Mouse (Mus musculus): ENCODE results near the gene Cd200. TPM values are rescaled to one million over a fixed set of nuclear protein-coding genes. Genes with fewer than 3 reads are reported as not detected.

Gene Cd200
- polyA plus RNA-seq, 1 experiment from 2014 or later: 52.9 TPM

DNA sequence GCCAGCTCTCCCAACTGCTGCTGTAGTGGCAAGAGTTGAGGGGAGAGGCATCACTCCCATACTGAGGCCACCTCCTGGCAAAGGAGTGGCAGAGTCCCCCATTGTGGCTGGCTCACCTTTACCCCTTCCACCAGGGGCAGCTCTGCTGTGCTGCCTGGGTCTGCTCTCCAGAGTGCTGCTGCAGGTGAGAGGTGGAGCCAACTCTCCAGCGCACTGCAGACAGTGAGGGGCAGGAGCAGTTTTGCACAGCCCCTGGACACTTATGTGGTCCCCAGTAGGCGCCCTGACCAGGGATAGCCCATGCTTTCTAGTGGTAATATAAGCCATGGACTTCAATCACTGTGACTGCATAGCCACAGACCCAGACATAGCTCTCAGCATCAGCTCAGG lies 74.5 kb downstream of the Cd200 start:
- 84% methylated on average over 2 of the region's 2 CpGs for WGBS

GRCm38 (mm10) chr16:45333678-45334375 lies 75.0 kb downstream of the Cd200 start:
- H3K36me3 ChIP-seq (ENCODE audit: control insufficient read depth, insufficient read depth, low read length): no peaks in the 10 kb centered on the region
- no peak overlapping the region for H3K9ac ChIP-seq (ENCODE audit: low read depth, low read length)
- H3K27ac ChIP-seq (ENCODE audit: low read depth, low read length): no peak overlapping the region
- H3K4me3 ChIP-seq (ENCODE audit: low read depth, low read length): no peak overlapping the region
- no peaks in the 10 kb centered on the region for H3K4me1 ChIP-seq (replicated peaks; ENCODE audit: control insufficient read depth, insufficient read depth, low read length)
- H3K9me3 ChIP-seq (ENCODE audit: control insufficient read depth, low read length): no peaks in the 10 kb centered on the region
- H3K27me3 ChIP-seq (ENCODE audit: control insufficient read depth, insufficient read depth, low read length): no peaks in the 10 kb centered on the region
- WGBS: 90% methylated on average over 8 of the region's 8 CpGs
- H3K4me2 ChIP-seq (replicated peaks; ENCODE audit: low read depth, low read length): no peak overlapping the region
- DNase-seq (ENCODE audit: low spot score) (no peak), ATAC-seq (ENCODE audit: low FRiP score) (peak; percentile 27; the same call in 1 of the 2 replicates)

More for the DNA sequence above, 74.5 kb downstream of the Cd200 start:
- no peaks in the 10 kb centered on the region for H3K9me3 ChIP-seq (ENCODE audit: control insufficient read depth, low read length)
- H3K27me3 ChIP-seq (ENCODE audit: control insufficient read depth, insufficient read depth, low read length): no peaks in the 10 kb centered on the region
- no peak overlapping the region for H3K9ac ChIP-seq (ENCODE audit: low read depth, low read length)
- DNase-seq (ENCODE audit: low spot score): no peak
- ATAC-seq (ENCODE audit: low FRiP score): no peak
- H3K27ac ChIP-seq (ENCODE audit: low read depth, low read length): no peak overlapping the region
- H3K36me3 ChIP-seq (ENCODE audit: control insufficient read depth, insufficient read depth, low read length): no peaks in the 10 kb centered on the region
- H3K4me2 ChIP-seq (replicated peaks; ENCODE audit: low read depth, low read length): no peak overlapping the region
- no peaks in the 10 kb centered on the region for H3K4me1 ChIP-seq (replicated peaks; ENCODE audit: control insufficient read depth, insufficient read depth, low read length)
- H3K4me3 ChIP-seq (ENCODE audit: low read depth, low read length): no peak overlapping the region

- 81% methylated on average over 8 of the region's 8 CpGs for WGBS
- no peak for DNase-seq (ENCODE audit: low spot score)
- Histone ChIP-seq H3K4me3 (ENCODE audit: low read depth, low read length) (no peak overlapping the region), H3K9me3 (ENCODE audit: control insufficient read depth, low read length) (no peaks in the 10 kb centered on the region), H3K4me2 (replicated peaks; ENCODE audit: low read depth, low read length) (no peak overlapping the region), H3K4me1 (replicated peaks; ENCODE audit: control insufficient read depth, insufficient read depth, low read length) (no peaks in the 10 kb centered on the region), H3K9ac (ENCODE audit: low read depth, low read length) (no peak overlapping the region), H3K27ac (ENCODE audit: low read depth, low read length) (no peak overlapping the region), H3K27me3 (ENCODE audit: control insufficient read depth, insufficient read depth, low read length) (no peaks in the 10 kb centered on the region), H3K36me3 (ENCODE audit: control insufficient read depth, insufficient read depth, low read length) (no peaks in the 10 kb centered on the region)
- ATAC-seq (ENCODE audit: low FRiP score): no peak
Observed at GRCm38 (mm10) chr16:45332591-45332990, 76.3 kb downstream of the Cd200 start.

Other genes with a start within 250 kb of the Cd200 start
- 0.49 and 0.73 TPM in 2 replicates for gene Btla, start 184.7 kb downstream of the Cd200 start, polyA plus RNA-seq (2014; fragmentation: Nextera tagmentation; extraction: Ambion mirVana)
- gene Gm609, start 83.9 kb upstream of the Cd200 start, polyA plus RNA-seq (2014; fragmentation: Nextera tagmentation; extraction: Ambion mirVana): not detected in 2 replicates
- gene Gm17783, start 123.0 kb upstream of the Cd200 start, polyA plus RNA-seq (2014; fragmentation: Nextera tagmentation; extraction: Ambion mirVana): not detected in 2 replicates
- gene Slc9c1, start 126.3 kb upstream of the Cd200 start, polyA plus RNA-seq (2014; fragmentation: Nextera tagmentation; extraction: Ambion mirVana): not detected in 2 replicates
- gene Gcsam, start 201.3 kb upstream of the Cd200 start, polyA plus RNA-seq (2014; fragmentation: Nextera tagmentation; extraction: Ambion mirVana): 0.07 and 0.34 TPM in 2 replicates
- gene BC016579, start 245.0 kb upstream of the Cd200 start, polyA plus RNA-seq (2014; fragmentation: Nextera tagmentation; extraction: Ambion mirVana): 0.15 and 0.28 TPM in 2 replicates

Data from hindbrain, embryonic 11.5 days (tissue).